Mouse (Mus musculus) testis, adult 2 months (tissue): Measurements from ENCODE around the gene Ddn. TPM values are rescaled to one million over a fixed set of nuclear protein-coding genes. Genes with fewer than 3 reads are reported as not detected.

Source experiments
- H3K27ac ChIP-seq: fragments of 200-500 bp; 2 replicates; pipeline ENCODE4 v1.5.1; 2012; ENCODE audit warnings: low read depth, low read length; ENCODE audit not compliant: control insufficient read depth, insufficient read depth
- H3K27me3 ChIP-seq: fragments of 200-500 bp; 2 replicates; pipeline ENCODE4 v1.6.1; 2012; ENCODE audit warnings: mild to moderate bottlenecking, low read length, moderate library complexity; ENCODE audit not compliant: control insufficient read depth, insufficient read depth
- H3K36me3 ChIP-seq: fragments of 200-500 bp; 2 replicates; pipeline ENCODE4 v1.6.1; 2012; ENCODE audit warnings: mild to moderate bottlenecking, low read length; ENCODE audit not compliant: control insufficient read depth, insufficient read depth
- H3K4me1 ChIP-seq: fragments of 200-500 bp; 2 replicates; pipeline ENCODE4 v1.6.1; 2012; ENCODE audit warnings: low read length; ENCODE audit not compliant: control insufficient read depth, insufficient read depth
- H3K4me3 ChIP-seq: fragments of 200-500 bp; 2 replicates; pipeline ENCODE4 v1.5.1; 2012; ENCODE audit warnings: low read depth, mild to moderate bottlenecking, low read length, moderate library complexity, mixed read lengths; ENCODE audit not compliant: control insufficient read depth
- CTCF ChIP-seq: fragments of 200-500 bp; IDR thresholded peaks from 2 replicates; pipeline ENCODE4 v1.5.1; 2012; ENCODE audit warnings: low read depth, mild to moderate bottlenecking, inconsistent platforms, low read length, moderate library complexity; ENCODE audit not compliant: control insufficient read depth, insufficient read depth, insufficient replicate concordance
- POLR2A ChIP-seq: fragments of 200-500 bp; IDR thresholded peaks from 2 replicates; pipeline ENCODE4 v1.6.1; 2012; ENCODE audit warnings: low read depth, mild to moderate bottlenecking, inconsistent platforms, low read length, moderate library complexity; ENCODE audit not compliant: control insufficient read depth
- polyA plus RNA-seq: library from polyadenylated mRNA; depleted of rRNA; stranded (reverse); fragments of >200 nt; gene quantifications from 2 replicates; pipeline ENCODE4 v1.2.3, GENCODE M21; 2012

The Ddn gene
- polyA plus RNA-seq, 1 experiment: 0.02 TPM

GRCm38 (mm10) chr15:98796803-98797595 is 12.3 kb downstream of the Ddn start:
- H3K27me3 ChIP-seq: peaks cover 3% of the 10 kb centered on the region; the same call in 1 of the 2 replicates
- H3K4me3 ChIP-seq: no peak overlapping the region
- TF ChIP-seq POLR2A (no peak), CTCF (no peak)

GRCm38 (mm10) chr15:98793141-98793698 is 16.1 kb downstream of the Ddn start:
- no peak for TF ChIP-seq CTCF
- TF ChIP-seq POLR2A: no peak
- no peak overlapping the region; the same call in 1 of the 2 replicates for H3K4me3 ChIP-seq
- peaks cover 36% of the 10 kb centered on the region for H3K4me1 ChIP-seq
- H3K36me3 ChIP-seq: no peaks in the 10 kb centered on the region
- peaks cover 13% of the 10 kb centered on the region; the same call in 1 of the 2 replicates for H3K27me3 ChIP-seq
- H3K27ac ChIP-seq: no peak overlapping the region

More at GRCm38 (mm10) chr15:98796803-98797595, 12.3 kb downstream of the Ddn start:
- H3K36me3 ChIP-seq: no peaks in the 10 kb centered on the region
- H3K27ac ChIP-seq: no peak overlapping the region
- peaks cover 17% of the 10 kb centered on the region for H3K4me1 ChIP-seq

GRCm38 (mm10) chr15:98792233-98793020 is 16.9 kb downstream of the Ddn start:
- TF ChIP-seq CTCF (0 out of 2 replicates have a peak, but pooled peaks have one; percentile 3), POLR2A (no peak; the same call in 1 of the 2 replicates)
- H3K27me3 ChIP-seq: peaks cover 10% of the 10 kb centered on the region; the same call in 1 of the 2 replicates
- H3K4me3 ChIP-seq: peak overlapping the region; percentile 66
- H3K27ac ChIP-seq: no peak overlapping the region
- H3K4me1 ChIP-seq: peaks cover 31% of the 10 kb centered on the region
- H3K36me3 ChIP-seq: no peaks in the 10 kb centered on the region

- Histone ChIP-seq H3K27me3 (peaks cover 10% of the 10 kb centered on the region; the same call in 1 of the 2 replicates), H3K4me3 (no peak overlapping the region; the same call in 1 of the 2 replicates), H3K36me3 (no peaks in the 10 kb centered on the region), H3K27ac (no peak overlapping the region), H3K4me1 (peaks cover 31% of the 10 kb centered on the region)
- TF ChIP-seq CTCF (no peak), POLR2A (no peak)
Measured at GRCm38 (mm10) chr15:98791771-98792170, 17.5 kb downstream of the Ddn start.

GRCm38 (mm10) chr15:98791221-98791620 is 18.1 kb downstream of the Ddn start:
- Histone ChIP-seq H3K4me1 (peaks cover 31% of the 10 kb centered on the region), H3K4me3 (peak overlapping the region; percentile 9)

GRCm38 (mm10) chr15:98790761-98791160 is 18.5 kb downstream of the Ddn start:
- Histone ChIP-seq H3K36me3 (no peaks in the 10 kb centered on the region), H3K27me3 (peaks cover 10% of the 10 kb centered on the region; the same call in 1 of the 2 replicates), H3K4me1 (peaks cover 31% of the 10 kb centered on the region), H3K27ac (no peak overlapping the region), H3K4me3 (peak overlapping the region; percentile 9; the same call in 1 of the 2 replicates)
- no peak for TF ChIP-seq POLR2A

More at GRCm38 (mm10) chr15:98791221-98791620, 18.1 kb downstream of the Ddn start:
- peaks cover 10% of the 10 kb centered on the region; the same call in 1 of the 2 replicates for H3K27me3 ChIP-seq
- TF ChIP-seq POLR2A (no peak), CTCF (no peak)
- H3K36me3 ChIP-seq: no peaks in the 10 kb centered on the region
- no peak overlapping the region for H3K27ac ChIP-seq
